Mouse (Mus musculus) activated CD4-positive, CD25-positive, alpha-beta regulatory T cell, adult 4 months (primary cell): ENCODE measurements at regions not wholly inside any gene's neighbourhood (a gene's known extent, or its start where the extent isn't known, plus 50 kb on each side); places are given as distances from the start of the nearest gene placed in this dataset.

Source experiments
- ATAC-seq: one replicate; pipeline ENCODE4 v1.8.0; 2017

DNA sequence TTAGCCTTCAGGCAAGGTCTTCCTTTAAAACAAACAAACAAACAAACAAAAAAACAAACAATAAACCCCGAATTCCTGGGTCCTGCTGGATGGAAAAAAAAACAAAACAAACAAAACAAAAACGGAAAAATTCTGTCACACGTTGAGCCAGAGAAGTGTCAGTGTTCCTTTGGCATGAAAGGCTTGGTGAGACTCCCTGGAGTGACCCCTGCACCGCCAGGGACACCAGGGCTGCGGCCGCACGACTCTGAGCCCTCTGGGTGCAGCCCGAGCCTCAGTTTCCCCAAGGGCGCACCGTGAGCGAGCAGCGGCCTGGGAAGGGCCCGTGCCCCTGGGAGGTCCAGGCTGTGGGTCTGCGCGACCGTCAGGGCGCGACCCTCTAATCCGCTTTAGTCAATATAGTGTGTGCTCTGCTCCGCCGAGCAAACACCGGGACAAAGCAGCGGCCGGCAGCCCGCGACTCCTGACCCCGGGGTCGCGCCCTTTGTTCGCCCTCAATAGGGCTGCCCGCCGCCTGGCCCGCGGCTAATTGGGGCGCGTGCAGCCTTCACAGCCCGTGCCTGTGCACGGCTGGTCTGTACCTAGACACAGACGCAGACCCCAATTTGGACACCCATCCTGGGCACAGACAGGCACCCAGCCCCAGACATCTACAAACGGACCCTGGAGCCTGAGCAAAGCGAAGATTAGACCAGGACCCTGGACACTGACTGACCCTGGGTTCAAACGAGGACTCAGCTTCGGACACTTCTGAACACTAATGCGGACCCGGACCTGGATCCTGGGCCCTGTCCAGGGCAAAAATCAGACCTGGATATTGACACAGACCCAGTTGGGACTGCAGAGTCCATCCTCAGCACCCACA is 74.0 kb upstream of the Ppara start:
- ATAC-seq: no peak

DNA sequence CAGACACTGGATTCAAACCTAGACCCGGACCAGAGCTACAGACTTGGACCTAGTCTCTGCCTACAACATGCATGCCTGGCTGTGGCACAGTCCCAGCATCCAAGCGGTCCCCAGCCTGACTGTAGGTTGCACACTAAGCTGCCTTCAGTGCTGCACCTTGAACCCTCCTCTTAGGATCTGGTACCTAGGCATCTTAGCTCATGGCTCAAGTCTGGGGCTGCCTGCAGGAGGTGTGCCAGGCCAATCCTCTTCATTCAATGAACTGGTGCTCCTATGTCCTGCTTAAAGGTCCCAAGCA is 73.4 kb upstream of the Ppara start:
- ATAC-seq: no peak

DNA sequence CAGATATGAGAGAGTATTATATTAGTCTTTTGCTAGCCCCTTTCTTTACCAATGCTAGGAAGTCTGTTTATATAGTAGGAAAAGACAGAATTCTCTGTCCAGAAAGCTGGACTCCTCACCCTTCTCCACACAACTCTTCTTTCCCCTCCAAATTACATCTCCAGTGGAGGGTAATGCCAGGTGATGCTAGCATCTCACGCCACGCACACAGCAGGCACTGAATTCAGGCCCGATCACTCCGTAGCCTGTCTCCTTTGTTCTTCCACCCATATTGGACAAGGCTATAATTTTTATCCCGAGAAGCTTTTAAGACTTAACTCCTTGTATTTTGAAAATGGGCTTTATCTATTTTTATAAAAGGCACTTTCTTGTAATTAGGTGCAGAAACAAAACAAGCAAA is 73.0 kb upstream of the Ppara start:
- ATAC-seq: no peak

DNA sequence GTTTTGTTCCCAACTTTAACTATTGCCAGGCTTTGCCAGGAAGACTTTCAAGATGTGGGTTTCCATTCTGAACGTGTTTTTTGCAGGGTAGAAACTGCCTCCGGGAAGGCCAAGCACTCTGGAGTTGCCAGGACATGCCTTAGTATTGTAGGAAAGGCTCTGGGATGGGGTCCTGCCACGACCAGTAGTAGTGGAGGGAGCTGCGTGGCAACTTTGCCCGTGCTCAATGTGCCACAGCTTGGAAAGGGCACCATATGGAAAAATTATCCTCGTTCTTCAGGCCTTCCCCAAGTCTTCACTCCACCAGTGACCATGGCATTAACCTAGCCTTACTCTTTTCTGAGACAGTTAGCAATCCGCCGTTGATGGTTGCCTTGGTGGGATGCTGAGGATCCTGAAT is 72.5 kb upstream of the Ppara start:
- ATAC-seq: no peak

DNA sequence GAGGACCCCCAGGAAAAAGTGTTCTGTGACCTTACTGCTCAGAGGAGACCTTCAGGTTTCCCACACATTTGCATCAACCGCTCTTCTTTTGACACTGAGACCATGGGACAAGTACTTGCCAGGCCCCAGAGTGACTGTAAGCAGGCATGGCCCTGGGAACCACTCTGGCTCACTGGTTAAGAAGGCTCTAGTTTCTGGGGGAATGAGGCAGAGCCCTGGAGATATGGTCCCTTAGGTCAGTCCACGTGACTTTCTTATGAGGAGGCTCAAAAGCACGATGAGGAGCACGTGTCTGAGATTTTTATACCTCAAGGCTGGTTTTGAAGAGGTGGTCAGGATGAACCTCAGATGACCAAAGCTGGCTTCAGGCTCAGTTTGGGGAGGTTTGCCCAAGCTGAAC is 72.1 kb upstream of the Ppara start:
- ATAC-seq: no peak

DNA sequence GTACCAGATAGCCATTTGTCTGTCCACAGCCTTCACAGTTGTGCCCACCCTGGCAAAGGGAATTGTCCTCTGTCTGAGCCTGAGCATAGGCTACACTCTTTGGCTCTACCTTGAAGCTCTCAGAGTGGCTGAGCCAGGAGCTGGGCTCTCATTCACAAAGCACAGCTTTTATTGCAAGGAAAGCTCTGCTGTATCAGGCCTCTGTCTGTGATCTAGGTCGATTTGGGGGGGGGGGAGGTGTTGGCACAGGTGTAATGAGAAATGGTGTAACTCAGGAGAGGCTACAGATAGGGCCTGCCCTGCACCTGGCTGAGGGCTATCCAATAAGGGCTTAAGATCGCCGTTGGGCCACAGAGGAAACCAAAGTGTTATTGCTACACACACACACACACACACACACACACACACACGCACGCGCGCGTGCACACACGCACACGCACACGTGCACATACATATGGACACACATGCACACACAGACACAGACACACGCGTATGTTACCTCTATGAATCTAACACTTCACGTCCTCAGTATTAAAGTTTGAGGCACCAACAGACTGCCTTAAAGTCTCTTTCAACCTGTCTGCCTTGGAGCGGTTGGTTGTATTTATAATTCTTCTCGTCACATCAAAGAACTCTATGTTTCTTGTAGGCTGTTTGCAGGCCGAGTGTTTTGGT is 70.9 kb upstream of the Ppara start:
- ATAC-seq: no peak

DNA sequence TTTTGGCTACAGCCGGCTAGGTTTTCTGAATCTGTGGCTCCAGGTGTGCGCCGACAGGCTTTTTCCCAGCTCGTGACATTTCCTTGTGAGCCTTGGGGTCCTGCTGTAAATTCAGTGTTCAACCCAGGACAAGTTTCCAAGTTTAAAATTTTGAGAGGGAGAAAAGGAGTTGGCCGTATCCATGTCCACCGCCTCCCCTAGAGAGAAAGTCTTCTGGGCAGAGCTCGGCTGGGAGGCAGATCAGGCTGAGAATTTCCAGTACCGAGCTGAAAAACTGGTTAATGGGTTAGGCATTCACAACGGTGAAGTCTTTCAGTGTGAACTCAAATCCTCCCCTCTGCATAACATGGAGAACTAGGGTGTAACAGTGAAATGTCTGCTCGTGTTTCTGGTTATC is 70.4 kb upstream of the Ppara start:
- ATAC-seq: no peak

DNA sequence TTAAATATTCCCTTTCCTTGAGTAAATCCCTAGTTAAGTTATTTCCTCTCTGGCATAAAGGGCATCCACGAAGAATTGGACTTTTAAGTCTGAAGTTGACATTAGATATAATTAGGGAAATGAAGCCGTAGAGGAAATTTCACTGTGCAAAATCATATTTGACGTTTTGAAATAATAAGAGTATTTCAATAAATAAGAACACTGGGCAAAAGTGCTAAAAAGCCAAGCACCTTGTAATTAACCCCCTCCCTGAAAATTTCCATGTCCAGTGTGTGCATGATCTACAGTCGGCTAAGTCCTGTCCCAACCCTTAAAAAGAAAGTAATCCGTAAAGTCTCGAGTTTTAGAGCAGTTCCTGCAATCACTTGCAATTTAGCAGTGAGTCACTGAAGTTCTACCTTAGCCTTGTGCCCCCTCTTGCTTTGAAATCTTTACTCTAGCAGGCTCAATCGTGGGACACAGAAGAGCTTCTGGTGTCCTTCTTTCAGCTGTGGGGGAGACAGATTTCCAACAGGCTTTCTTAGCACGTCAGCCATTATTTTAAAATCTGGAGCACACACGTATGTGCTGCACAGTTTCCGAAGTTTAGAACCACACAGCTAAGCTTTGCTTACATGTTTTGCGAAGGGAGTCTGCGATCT is 69.5 kb upstream of the Ppara start:
- no peak for ATAC-seq

DNA sequence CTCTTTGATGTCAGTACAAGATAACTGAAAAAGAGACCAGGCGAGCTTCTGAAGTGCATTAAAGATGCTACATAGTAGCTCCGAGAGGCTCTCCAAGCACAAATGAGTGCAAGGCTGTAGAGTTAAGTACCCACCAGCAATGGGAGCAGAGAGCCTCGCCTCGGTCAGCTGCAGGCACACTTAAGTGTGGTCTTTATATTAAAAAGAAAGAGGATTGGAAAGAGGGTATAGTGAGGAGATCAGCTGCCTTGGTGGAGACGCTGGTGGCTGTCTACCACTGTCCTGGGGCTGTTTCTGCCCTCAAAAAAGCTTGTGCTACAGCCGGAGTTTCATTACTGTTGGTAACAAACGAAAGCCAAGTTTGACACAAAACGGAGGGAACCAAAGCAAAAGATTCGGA is 68.3 kb upstream of the Ppara start:
- ATAC-seq: no peak

DNA sequence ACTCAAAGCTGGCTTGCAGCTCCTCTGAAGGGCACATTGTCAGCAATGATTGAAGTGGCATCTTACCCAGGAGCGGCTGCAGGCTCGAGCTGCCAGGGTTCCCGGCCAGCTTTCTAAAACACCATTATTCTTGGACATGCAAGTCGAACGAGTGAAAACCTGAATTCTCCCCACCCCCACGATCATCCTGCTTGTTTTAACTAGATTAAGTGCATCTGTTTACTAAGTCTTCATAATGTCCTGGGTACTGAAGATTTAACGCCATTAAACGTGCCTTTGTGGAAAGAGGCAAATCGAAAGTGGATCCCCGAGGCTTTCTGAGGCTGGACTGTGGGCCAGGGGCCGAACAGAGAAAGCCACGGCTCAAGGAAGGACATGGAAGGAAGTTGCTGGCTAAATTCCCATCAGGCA is 67.4 kb upstream of the Ppara start:
- ATAC-seq: no peak

DNA sequence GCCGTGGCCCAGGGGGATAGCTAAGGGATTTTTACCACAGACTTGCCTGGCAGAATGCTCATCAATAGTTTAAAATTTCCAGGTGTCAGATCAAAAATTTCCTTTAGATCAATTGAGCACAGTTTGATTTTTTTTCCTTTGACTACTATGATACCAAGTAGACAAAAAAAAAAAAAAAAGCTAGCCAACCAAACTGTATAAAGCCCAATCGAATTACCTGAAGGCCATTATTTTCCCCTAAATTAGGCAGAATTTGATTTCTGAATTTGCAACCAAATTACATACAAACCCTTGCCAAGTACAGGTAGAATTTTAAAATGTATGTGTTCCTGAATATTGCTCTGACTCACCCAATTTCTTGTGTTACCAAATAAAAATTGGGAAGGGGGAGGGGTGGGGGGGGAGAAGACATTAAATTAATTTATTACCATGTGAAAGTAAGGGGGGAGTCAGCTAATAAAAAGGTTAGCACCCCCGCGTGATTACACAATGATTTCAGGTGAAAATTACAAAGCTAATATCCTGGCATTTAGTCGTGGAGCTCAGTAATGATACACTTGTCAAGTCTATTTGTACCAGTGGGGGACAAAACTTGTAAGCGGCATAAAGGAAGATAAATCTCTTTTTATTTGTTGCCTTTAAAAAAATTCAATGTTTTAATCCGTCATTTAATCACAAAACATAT is 66.7 kb upstream of the Ppara start:
- no peak for ATAC-seq

DNA sequence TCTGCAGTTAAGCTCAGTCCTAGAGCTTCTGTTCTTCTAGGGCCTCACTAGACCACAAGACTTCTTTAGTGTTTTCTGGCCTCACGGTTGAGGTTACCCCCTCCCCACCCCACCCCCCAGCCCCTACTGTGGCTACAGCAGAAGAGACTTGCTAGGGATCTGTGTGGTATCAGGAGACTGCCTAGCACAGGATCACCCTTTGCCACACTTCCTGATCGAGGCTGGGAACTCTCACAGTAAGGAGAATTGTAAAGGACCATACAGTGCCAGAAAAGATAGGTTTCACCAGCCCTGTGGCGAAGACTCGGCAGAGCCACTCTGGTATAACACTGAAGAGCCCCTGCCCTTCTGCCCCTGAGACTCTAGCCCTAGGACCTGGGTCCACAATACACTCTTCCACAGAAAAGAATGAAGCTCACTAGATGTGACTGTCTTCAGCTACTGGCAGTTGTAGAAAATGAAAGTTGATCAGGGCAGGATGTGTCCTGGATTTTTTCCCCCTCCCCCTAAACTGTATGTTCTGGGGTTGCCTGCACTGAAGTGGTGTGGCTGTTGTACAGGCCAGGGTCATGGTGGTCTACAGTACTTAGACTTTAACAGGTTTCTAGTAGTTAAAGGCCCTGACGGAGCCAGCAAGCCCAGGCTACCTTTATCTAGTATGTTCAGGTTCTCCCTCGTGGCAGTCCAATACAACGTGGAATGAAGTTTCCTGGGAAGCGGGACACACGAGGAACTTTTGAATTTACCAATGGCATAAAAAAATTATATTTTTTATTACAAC is 65.7 kb upstream of the Ppara start:
- ATAC-seq: no peak

DNA sequence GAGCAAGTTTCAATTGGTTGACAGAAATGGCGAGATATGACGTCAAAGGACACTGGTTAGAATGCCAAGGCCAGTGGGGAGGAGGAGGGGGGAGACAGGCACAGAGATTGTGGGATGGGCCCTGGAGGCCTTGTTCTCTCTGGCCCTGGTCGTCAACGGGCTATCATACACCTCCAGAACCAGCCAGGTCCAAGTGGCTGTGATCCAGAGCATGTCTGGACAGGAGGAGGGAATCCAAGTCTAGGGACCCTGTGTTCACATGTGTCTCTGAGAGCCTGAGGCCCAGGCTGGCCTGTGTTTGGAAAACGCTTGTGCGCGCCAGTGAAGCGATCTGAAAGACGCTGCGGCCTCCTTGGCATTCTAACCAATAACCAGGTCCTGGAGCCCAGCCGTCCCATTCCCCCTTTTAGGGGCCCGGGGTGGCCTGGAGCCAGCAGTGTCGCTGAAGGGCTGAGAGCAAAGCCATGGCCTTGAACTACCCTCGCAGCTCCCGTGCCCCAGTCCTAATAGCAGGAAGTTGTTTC is 65.1 kb upstream of the Ppara start:
- ATAC-seq: no peak

DNA sequence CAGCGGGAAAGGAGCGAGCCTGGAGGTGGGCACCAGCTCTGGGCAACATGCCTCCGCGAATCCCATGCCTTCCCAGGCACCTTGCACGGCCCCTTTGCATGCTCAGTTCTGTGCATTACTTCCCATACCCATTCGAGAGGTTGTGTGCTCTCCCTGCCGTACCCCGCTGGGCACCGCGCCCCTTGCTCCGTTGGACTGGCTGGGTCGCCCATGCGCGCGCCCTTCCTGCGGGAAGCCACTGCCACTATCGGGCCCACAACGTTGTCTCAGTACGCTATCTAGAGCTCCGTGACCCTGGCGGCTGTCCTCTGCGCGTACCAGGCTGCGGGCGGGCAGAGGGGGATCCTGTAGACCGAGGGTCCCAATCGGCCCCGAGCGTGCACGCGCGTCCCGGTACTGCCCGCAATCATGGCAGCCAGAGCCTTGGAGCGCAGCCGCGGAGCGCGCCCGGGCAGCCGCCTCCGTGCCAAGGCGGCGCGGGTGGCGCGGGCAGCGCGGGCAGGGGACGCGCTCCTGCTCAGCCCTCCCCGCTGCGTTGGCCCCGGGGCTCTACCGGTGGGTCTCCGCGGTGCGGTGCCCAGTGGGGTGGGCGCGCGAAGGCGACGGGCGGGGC is 64.5 kb upstream of the Ppara start:
- no peak for ATAC-seq

DNA sequence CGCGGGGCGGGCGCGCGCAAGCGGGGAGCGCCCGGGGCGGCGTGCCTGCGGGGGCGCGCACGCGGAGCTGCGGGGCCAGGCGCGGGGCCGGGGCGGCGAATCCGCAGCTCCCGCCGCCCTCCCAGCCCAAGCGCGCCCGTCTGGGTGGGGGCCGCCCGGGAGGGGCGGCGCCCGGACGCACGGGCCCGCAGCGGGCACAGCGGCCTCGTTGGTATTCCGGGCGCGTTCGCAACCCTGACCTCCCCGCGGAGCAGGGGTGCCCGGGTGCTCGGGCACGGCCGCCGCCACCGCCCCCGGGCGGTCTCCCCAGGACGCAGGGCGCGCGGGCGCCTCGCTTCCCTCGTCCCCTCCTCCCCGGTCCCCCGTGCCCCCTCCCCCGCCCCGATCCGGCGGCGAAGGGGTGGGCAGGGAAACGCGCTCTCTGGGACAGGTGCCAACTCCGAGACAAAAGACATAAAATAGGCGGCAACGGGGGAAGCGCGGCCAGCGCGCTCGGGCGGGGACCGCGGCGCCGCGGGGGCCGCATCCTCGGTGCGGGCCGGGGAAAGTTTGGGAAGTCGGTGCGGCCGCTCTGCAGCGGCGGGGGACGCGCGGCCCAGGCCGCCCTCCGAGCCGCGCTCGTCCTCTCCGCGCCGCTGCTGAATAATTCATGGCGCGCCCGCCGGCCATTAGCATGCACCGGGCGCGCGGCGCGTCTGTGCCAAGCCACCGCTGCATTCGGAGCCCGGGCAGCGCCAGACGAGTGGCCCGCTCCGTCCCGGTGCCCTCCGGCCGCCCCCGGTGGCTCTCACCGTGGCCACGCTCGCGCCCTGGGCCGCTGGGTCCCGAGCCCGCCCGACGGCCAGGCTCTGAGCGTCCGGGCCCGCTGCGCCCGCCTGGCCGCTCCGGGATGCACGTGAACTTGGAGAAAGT is 63.7 kb upstream of the Ppara start:
- no peak for ATAC-seq

DNA sequence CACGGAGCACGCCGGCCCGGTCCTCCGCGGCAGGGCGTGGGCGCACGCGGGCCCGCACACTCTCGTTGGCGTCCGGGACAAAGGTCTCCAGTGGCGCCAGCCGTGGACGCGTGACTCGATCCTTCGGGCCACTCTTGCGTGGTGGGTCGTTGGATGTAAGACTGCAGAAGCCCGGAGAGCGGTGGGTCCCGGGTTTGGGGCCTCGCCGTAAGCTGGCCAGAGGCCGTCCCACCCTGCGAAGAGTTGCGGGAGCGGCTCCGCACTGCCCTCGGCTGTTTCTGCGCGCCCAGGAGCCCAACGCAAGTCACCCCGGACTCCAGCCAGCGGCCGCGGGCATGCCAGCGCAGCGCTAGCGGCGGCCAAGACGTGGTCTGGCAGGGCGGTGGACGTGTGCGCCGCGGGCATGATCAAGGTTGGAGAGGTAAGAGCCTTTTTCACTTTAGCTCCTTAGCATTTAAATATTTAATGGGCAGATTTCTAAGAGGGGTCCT is 63.0 kb upstream of the Ppara start:
- no peak for ATAC-seq

DNA sequence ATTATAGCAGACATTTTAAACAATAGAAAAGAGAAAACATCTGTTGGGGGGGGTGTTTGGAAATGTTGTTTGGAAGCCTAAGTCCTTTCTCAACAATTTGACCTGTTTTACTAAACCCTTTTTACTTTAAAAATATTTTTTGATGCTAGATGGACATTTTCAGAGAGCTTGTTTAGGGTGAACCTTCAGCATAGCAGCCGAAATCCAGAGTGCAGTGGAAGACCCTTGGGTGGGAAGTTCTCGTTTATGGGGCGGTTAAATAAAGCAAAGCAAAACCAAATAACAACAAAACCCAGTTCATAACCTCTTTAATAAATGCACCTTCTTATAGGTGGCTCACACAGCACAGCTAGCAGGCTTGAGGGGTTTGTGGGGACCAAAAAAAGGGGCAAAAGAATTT is 62.4 kb upstream of the Ppara start:
- ATAC-seq: no peak

DNA sequence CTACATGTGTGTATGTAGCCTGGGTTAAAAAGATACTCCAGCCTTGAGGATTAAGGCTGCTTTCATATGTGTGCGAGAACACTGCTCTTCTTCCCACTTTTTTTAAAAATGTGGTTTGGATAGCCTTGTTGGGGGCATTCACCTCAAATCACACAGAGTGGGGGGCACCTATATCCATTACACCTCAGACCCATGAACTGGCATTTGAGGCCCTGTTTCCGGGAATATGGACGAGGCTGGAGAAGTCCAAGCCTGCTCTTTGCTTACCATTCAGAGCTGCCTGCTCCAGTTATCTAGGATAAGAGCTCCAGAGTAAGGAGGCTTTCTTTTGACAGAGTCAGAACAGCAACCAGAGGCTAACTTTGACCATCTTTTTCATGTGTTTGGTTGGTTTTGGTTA is 61.9 kb upstream of the Ppara start:
- no peak for ATAC-seq

DNA sequence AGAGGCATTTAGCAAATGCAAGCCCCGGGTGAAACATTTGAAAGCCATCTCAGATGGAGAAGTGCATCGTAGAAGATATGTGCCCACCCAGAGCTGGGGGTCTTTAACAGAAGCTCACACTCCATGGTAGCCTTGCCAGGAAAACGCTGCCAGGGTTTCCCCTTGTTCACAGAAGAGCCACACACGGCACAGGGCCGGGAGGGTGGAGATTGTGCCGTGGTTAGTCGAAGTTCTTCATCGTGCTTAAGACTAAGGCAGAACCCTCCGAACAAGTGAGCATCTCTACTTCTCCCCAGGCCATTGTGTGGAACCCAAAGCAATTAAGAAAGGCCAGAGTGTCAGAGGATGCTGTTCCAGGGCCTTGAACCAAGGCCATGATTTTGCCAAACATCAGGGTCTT is 61.3 kb upstream of the Ppara start:
- no peak for ATAC-seq

DNA sequence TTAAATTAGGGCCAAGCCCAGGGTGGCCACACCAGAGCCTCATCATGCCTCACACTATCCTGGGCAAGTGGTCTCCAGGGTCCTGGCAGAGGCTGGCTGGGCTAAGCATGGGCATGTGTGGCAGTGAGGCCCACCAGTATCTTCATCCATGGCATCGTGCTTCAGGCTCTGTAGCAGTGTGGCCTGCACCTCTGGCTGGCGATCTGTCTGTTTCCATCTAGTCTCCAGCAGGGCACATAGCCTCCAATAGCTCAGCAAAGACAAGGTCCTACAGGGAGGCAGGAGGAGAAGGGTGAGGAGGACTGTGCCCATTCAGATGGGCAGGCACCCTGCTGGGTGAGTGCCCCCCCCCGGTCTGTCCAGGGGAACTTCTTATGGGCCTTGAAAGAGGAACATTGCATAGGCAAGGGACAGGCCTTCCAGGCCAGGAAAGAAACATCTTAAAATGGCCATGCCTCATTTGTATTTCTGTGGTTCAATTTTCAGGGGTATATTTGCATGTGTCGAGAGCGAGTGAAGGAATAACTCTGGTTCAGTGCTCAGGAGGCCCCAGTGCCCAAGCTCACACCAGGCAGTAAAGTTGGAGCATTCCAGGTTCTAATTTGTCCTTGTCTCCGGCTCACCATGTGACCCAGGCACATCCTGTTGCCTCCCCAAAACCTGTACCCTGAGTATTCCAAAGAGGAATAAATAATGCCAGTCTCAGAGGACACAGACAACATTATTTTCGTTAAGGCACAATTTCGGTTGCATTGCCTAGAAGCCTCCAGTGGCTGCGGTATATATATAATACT is 60.4 kb upstream of the Ppara start:
- ATAC-seq: no peak
